Comparison of ENCODE assay signal across 16 mouse cellular contexts in genomic region chr2:162987218-162987617, GRCm38 (mm10). TPM values are rescaled to one million over a fixed set of nuclear protein-coding genes. Genes with fewer than 3 reads are reported as not detected.
A peak's percentile ranks its signal among the peaks of the same experiment; 100 is the strongest.
DNase-seq lines count a peak whose midpoint lies in the region; ATAC-seq lines count a peak whose summit lies in the region.
"Had no signal": no experiment of that assay in that cellular context is flagged by ENCODE, and none has a peak within 500 bp of the region (broad histone marks: within the 10 kb centered on the region; RNA-seq: fewer than 3 reads in every experiment).

Sgk2 (plus strand) TSS chr2:162987330.

- peak; percentile 66 for DNase-seq in adrenal gland, postnatal 14 days
- DNase-seq in adrenal gland, adult 8-10 months = no peak
- DNase-seq in kidney, adult 8-10 months = peak; percentile 92 to 96
- DNase-seq in liver = peak; percentile 58
- no peak for DNase-seq in forebrain, embryonic 10.5 days (ENCODE audit: extremely low spot score, low spot score)
- DNase-seq in hindbrain, embryonic 14.5 days (ENCODE audit: low spot score) = no peak
- DNase-seq in right cerebral cortex, postnatal 14 days = no peak
- DNase-seq: B cell, adult 2 months; cerebellum, adult 8-10 months; left cerebral cortex, postnatal 4 days; midbrain, embryonic 14.5 days; thymus, adult 18-20 months had no signal

- H3K27ac ChIP-seq in stomach, embryonic 15.5 days = no peak within 1 kb of the TSS
- H3K27ac ChIP-seq in forebrain, embryonic 10.5 days = no peak within 1 kb of the TSS
- H3K27ac ChIP-seq in hindbrain, embryonic 14.5 days = no peak within 1 kb of the TSS
- H3K27ac ChIP-seq: neural tube, embryonic 15.5 days had no signal

- 37% methylated on average over 8 of the region's 8 CpGs for WGBS in stomach, embryonic 15.5 days
- WGBS in forebrain, embryonic 10.5 days = 69% methylated on average over 8 of the region's 8 CpGs
- 56% methylated on average over 8 of the region's 8 CpGs for WGBS in hindbrain, embryonic 14.5 days

- H3K4me2 ChIP-seq in stomach, embryonic 15.5 days = no peak within 1 kb of the TSS
- no peak within 1 kb of the TSS for H3K4me2 ChIP-seq in hindbrain, embryonic 14.5 days (replicated peaks)
- H3K4me2 ChIP-seq: heart, embryonic 12.5 days; neural tube, embryonic 15.5 days had no signal

- no peak within 1 kb of the TSS for H3K9ac ChIP-seq in stomach, embryonic 15.5 days
- no peak within 1 kb of the TSS for H3K9ac ChIP-seq in hindbrain, embryonic 14.5 days
- H3K9ac ChIP-seq: heart, embryonic 12.5 days; neural tube, embryonic 15.5 days had no signal

- ATAC-seq in stomach, embryonic 15.5 days (ENCODE audit: insufficient read depth, low FRiP score, low read depth) = peak; percentile 82
- ATAC-seq in hindbrain, embryonic 14.5 days (ENCODE audit: low FRiP score) = no peak

- H3K4me1 ChIP-seq in stomach, embryonic 15.5 days = 0 out of 2 replicates have a peak, but pooled peaks cover 3% of the 10 kb centered on the region
- H3K4me1 ChIP-seq in forebrain, embryonic 10.5 days = 0 out of 2 replicates have a peak, but pooled peaks cover 3% of the 10 kb centered on the region
- H3K4me1 ChIP-seq in hindbrain, embryonic 14.5 days (replicated peaks; ENCODE audit: control insufficient read depth, insufficient read depth, low read length) = no peaks in the 10 kb centered on the region
- H3K4me1 ChIP-seq: heart, embryonic 12.5 days; neural tube, embryonic 15.5 days had no signal

- no peaks in the 10 kb centered on the region for H3K9me3 ChIP-seq in stomach, embryonic 15.5 days
- no peaks in the 10 kb centered on the region for H3K9me3 ChIP-seq in forebrain, embryonic 10.5 days
- H3K9me3 ChIP-seq in hindbrain, embryonic 14.5 days (ENCODE audit: control insufficient read depth, low read length) = no peaks in the 10 kb centered on the region
- H3K9me3 ChIP-seq: heart, embryonic 12.5 days; neural tube, embryonic 15.5 days had no signal

- no peak within 1 kb of the TSS for H3K4me3 ChIP-seq in stomach, embryonic 15.5 days (replicated peaks)
- H3K4me3 ChIP-seq in forebrain, embryonic 10.5 days = no peak within 1 kb of the TSS
- no peak within 1 kb of the TSS for H3K4me3 ChIP-seq in hindbrain, embryonic 14.5 days (replicated peaks; ENCODE audit: low read length)
- H3K4me3 ChIP-seq: heart, embryonic 12.5 days; neural tube, embryonic 15.5 days had no signal

- no peaks in the 10 kb centered on the region for H3K27me3 ChIP-seq in stomach, embryonic 15.5 days (replicated peaks)
- H3K27me3 ChIP-seq in forebrain, embryonic 10.5 days (ENCODE audit: poor library complexity, severe bottlenecking) = no peaks in the 10 kb centered on the region
- H3K27me3 ChIP-seq in hindbrain, embryonic 14.5 days (ENCODE audit: control insufficient read depth, insufficient read depth, low read length) = no peaks in the 10 kb centered on the region

- no peaks in the 10 kb centered on the region for H3K36me3 ChIP-seq in stomach, embryonic 15.5 days
- no peaks in the 10 kb centered on the region for H3K36me3 ChIP-seq in forebrain, embryonic 10.5 days (replicated peaks)
- H3K36me3 ChIP-seq in hindbrain, embryonic 14.5 days (replicated peaks; ENCODE audit: control insufficient read depth, insufficient read depth) = no peaks in the 10 kb centered on the region
- H3K36me3 ChIP-seq: heart, embryonic 12.5 days; neural tube, embryonic 15.5 days had no signal

RNA-seq across cellular contexts. Expression of gene Sgk2, which starts in this region (rescaled TPM):
- total RNA-seq in adrenal gland, postnatal 14 days (2021) = 1.6 and 2.3 TPM in 2 replicates
- 1 to 10 TPM in 2 of 4 experiments, not detected in 2; 1.5 to 2.6 TPM for total RNA-seq in adrenal gland, adult 8-10 months (2022)
- 1.2 and 1.4 TPM in 2 replicates for polyA plus RNA-seq in stomach, embryonic 15.5 days (2015; fragmentation: Nextera tagmentation; extraction: Ambion mirVana)
- not detected in 2 replicates for polyA plus RNA-seq in forebrain, embryonic 10.5 days (2016; fragmentation: Nextera tagmentation; extraction: Ambion mirVana)
- 0.33 TPM in 1 of 2 replicates, not detected in the other for polyA plus RNA-seq in hindbrain, embryonic 14.5 days (2014; fragmentation: Nextera tagmentation; extraction: Ambion mirVana)
- total RNA-seq: left cerebral cortex, postnatal 4 days had no signal
- polyA plus RNA-seq: hindbrain, embryonic 11.5 days had no signal

Comparison
In these comparisons a context has a peak if more than half of its experiments do, and no peak if none do; other contexts are left out.
1. DNase-seq: peak in adrenal gland, postnatal 14 days (single experiment), kidney, adult 8-10 months (2 of 2) and liver (single experiment); none in adrenal gland, adult 8-10 months (single experiment), forebrain, embryonic 10.5 days (single experiment), hindbrain, embryonic 14.5 days (single experiment) and right cerebral cortex, postnatal 14 days (single experiment).